Mouse (Mus musculus) C3H10T1/2 (cell line): ENCODE data around the gene Tmem63a. TPM values are rescaled to one million over a fixed set of nuclear protein-coding genes. Genes with fewer than 3 reads are reported as not detected.

Source experiments
- polyA plus RNA-seq, 2 experiments: library from polyadenylated mRNA; unstranded; fragments of >200 nt; fragmentation: generic; extraction: Trizol; gene quantifications; one replicate each; pipeline ENCODE4 v1.2.1; 2012; ENCODE audit warnings: missing spikeins in 2 of 2

Gene Tmem63a
- polyA plus RNA-seq: 10 to 100 TPM; 21.2 to 65.8 TPM

GRCm38 (mm10) chr1:180942166-180943031 lies at the start of gene Tmem63a:
Tmem63a (plus strand) TSS chr1:180942344.

GRCm38 (mm10) chr1:180892808-180893207 lies 49.3 kb upstream of the Tmem63a start, which contains the start of gene Lefty2:
Lefty2 (plus strand) TSS chr1:180893108.

GRCm38 (mm10) chr1:180904039-180904814 lies 37.9 kb upstream of the Tmem63a start, which contains the start of gene Pycr2:
Pycr2 (plus strand) TSS chr1:180904293.

GRCm38 (mm10) chr1:180934467-180935419 lies 7.4 kb upstream of the Tmem63a start, which contains the start of gene Lefty1:
Lefty1 (plus strand) TSS chr1:180935022.

GRCm38 (mm10) chr1:181020756-181021487 lies 78.8 kb downstream of the Tmem63a start, which contains the start of gene Ephx1:
Ephx1 (minus strand) TSS chr1:181020904.

Other genes starting within 250 kb of the Tmem63a start
- not detected for gene Mixl1, start 245.3 kb upstream of the Tmem63a start, polyA plus RNA-seq
- gene Acbd3, start 216.3 kb upstream of the Tmem63a start, polyA plus RNA-seq: 1 to 10 TPM; 1.1 to 9.5 TPM
- gene H3f3a, start 128.4 kb upstream of the Tmem63a start, polyA plus RNA-seq: 100 to 1,000 TPM in 1 of 2 experiments, 10 to 100 TPM in 1; 65.3 to 961 TPM
- 10 to 100 TPM in 1 of 2 experiments, 1 to 10 TPM in 1; 2.3 to 12.3 TPM for gene Sde2, start 91.2 kb upstream of the Tmem63a start, polyA plus RNA-seq
- not detected for gene Lefty2, start 49.2 kb upstream of the Tmem63a start, polyA plus RNA-seq
- gene Pycr2, start 38.1 kb upstream of the Tmem63a start, polyA plus RNA-seq: 100 to 1,000 TPM in 1 of 2 experiments, 10 to 100 TPM in 1; 60.0 to 102 TPM
- gene Lefty1, start 7.3 kb upstream of the Tmem63a start, polyA plus RNA-seq: under 1 TPM; 0.02 to 0.13 TPM
- 100 to 1,000 TPM; 246 to 537 TPM for gene Ephx1, start 78.6 kb downstream of the Tmem63a start, polyA plus RNA-seq
- not detected for gene 9130409I23Rik, start 108.9 kb downstream of the Tmem63a start, polyA plus RNA-seq
- 1 to 10 TPM; 1.1 to 6.3 TPM for gene Nvl, start 201.9 kb downstream of the Tmem63a start, polyA plus RNA-seq
- gene Cnih4, start 202.3 kb downstream of the Tmem63a start, polyA plus RNA-seq: 100 to 1,000 TPM in 1 of 2 experiments, 10 to 100 TPM in 1; 44.8 to 103 TPM